Mouse (Mus musculus): Measurements from ENCODE around the gene Cmc4. TPM values are rescaled to one million over a fixed set of nuclear protein-coding genes. Genes with fewer than 3 reads are reported as not detected.

Cmc4 gene
- polyA plus RNA-seq, 1 experiment from 2014 or later = 26.2 TPM

DNA sequence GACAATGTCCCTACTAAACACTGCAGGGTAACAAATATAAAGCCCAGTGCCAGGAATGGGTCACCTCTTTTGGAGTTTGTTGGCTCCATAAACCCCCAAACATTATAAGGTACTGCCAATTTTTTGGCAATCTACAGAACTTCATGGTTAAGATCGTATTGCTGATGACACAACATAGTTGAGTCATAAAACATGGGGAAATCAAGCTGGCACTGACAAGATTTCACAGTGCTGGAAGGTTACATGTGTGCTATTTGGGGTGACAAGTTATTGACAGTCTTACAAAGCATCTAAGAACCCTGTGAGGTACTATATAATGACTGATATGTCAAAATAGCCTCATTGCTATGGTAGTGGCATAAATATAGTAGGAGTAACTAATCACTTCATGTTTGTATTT, 35.2 kb downstream of the Cmc4 start:
- Histone ChIP-seq H3K9ac (replicated peaks; ENCODE audit: low read length) (no peak overlapping the region), H3K4me1 (ENCODE audit: control insufficient read depth, insufficient read depth, low read length) (no peaks in the 10 kb centered on the region), H3K4me2 (ENCODE audit: low read depth, low read length) (no peak overlapping the region), H3K4me3 (ENCODE audit: low read depth, low read length) (no peak overlapping the region), H3K27me3 (ENCODE audit: control insufficient read depth, insufficient read depth, low read length) (no peaks in the 10 kb centered on the region), H3K27ac (replicated peaks; ENCODE audit: low read depth, low read length) (no peak overlapping the region), H3K9me3 (replicated peaks; ENCODE audit: control insufficient read depth, low read length) (no peaks in the 10 kb centered on the region), H3K36me3 (replicated peaks; ENCODE audit: control insufficient read depth, insufficient read depth, low read depth, low read length) (no peaks in the 10 kb centered on the region)
- WGBS = 85% methylated on average over 1 of the region's 1 CpGs
- ATAC-seq (replicated peaks; ENCODE audit: insufficient number of reproducible peaks, low FRiP score, low TSS enrichment, low read depth) = no peak
- no peak for DNase-seq (ENCODE audit: low spot score)

DNA sequence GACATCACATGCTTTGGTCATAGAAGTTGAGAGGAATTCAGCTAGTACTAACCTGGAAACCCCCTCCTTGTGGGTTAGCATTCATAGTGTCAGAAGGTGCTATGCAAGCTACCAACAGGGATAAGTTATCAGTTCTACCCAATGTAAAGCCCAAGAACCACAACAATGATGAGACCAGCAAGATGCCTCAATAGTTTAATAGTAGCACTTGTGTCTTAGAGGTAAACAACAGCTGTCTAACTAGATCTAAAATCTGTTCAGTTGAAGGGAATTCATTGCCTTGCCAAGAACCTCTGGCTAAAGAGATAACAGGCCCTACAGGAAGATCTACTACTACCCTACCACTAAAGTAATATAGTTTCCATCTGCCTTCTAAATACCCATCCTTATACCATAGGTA, 39.6 kb downstream of the Cmc4 start:
- DNase-seq (ENCODE audit: low spot score) = no peak
- ATAC-seq (replicated peaks; ENCODE audit: insufficient number of reproducible peaks, low FRiP score, low TSS enrichment, low read depth) = no peak
- Histone ChIP-seq H3K9ac (replicated peaks; ENCODE audit: low read length) (no peak overlapping the region), H3K4me3 (ENCODE audit: low read depth, low read length) (no peak overlapping the region), H3K36me3 (replicated peaks; ENCODE audit: control insufficient read depth, insufficient read depth, low read depth, low read length) (no peaks in the 10 kb centered on the region), H3K9me3 (replicated peaks; ENCODE audit: control insufficient read depth, low read length) (no peaks in the 10 kb centered on the region), H3K27me3 (ENCODE audit: control insufficient read depth, insufficient read depth, low read length) (no peaks in the 10 kb centered on the region), H3K27ac (replicated peaks; ENCODE audit: low read depth, low read length) (no peak overlapping the region), H3K4me2 (ENCODE audit: low read depth, low read length) (no peak overlapping the region), H3K4me1 (ENCODE audit: control insufficient read depth, insufficient read depth, low read length) (no peaks in the 10 kb centered on the region)

DNA sequence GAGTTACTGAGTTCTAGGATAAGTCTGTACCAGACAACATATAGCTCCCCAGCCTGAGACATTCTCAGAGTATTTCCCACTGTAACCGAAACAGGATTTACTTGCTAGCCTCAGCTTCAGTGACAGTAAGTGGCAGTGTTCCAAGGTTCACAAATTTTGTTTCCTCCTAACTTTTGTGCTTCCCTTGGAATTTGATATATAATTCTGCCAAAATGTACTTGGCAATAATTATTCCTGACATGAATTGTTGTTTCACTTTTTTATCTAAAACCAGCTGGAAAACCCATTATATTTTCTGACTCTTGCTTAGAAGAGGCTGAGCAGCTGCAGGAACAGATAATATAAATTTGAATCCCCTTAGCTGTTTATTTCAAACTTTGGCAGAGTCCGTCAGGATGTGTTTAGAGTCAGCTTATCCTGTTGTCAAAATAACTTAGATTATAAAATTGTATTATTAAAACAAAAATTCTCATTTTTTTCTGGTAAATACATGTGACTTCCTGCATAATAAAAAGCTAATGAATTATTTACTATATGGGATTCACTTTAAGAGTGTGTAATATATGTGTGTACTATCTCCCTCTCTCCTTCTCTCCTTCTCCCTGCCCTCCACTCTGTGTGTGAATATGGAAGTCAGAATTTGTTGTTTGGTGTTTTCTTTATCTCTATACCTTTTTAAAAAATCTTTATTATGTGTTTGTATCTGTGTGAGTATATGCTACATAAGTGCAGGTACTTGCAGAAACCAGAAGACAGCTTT, 43.5 kb downstream of the Cmc4 start:
- no peaks in the 10 kb centered on the region for H3K27me3 ChIP-seq (ENCODE audit: control insufficient read depth, insufficient read depth, low read length)
- 90% methylated on average over 2 of the region's 2 CpGs for WGBS
- ATAC-seq (replicated peaks; ENCODE audit: insufficient number of reproducible peaks, low FRiP score, low TSS enrichment, low read depth) = no peak
- no peak for DNase-seq (ENCODE audit: low spot score)
- no peaks in the 10 kb centered on the region for H3K36me3 ChIP-seq (replicated peaks; ENCODE audit: control insufficient read depth, insufficient read depth, low read depth, low read length)
- no peaks in the 10 kb centered on the region for H3K4me1 ChIP-seq (ENCODE audit: control insufficient read depth, insufficient read depth, low read length)
- H3K9me3 ChIP-seq (replicated peaks; ENCODE audit: control insufficient read depth, low read length) = no peaks in the 10 kb centered on the region
- no peak overlapping the region for H3K9ac ChIP-seq (replicated peaks; ENCODE audit: low read length)
- no peak overlapping the region for H3K4me2 ChIP-seq (ENCODE audit: low read depth, low read length)
- no peak overlapping the region for H3K27ac ChIP-seq (replicated peaks; ENCODE audit: low read depth, low read length)
- H3K4me3 ChIP-seq (ENCODE audit: low read depth, low read length) = no peak overlapping the region

DNA sequence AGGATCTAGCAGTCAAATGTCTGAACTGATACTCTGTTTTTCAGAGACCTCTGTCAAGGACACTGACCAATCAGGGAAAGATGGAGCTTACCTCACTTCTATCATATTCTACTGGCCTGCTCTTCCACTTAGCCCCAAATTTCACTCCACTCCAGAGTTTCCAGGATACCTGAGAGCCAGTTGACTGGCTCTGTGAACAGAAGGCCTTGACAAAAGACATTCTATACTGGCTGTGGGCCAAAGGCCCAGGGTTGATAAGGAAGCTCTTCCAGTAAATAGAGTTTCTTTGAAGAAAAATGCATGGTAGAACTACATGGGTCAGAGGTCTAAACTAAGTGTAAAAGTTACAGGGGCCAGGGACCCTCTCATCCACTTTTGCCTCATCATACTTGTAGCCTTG, 46.2 kb downstream of the Cmc4 start:
- Histone ChIP-seq H3K27me3 (ENCODE audit: control insufficient read depth, insufficient read depth, low read length) (no peaks in the 10 kb centered on the region), H3K4me1 (ENCODE audit: control insufficient read depth, insufficient read depth, low read length) (no peaks in the 10 kb centered on the region), H3K27ac (replicated peaks; ENCODE audit: low read depth, low read length) (no peak overlapping the region), H3K9me3 (replicated peaks; ENCODE audit: control insufficient read depth, low read length) (no peaks in the 10 kb centered on the region), H3K4me2 (ENCODE audit: low read depth, low read length) (no peak overlapping the region), H3K36me3 (replicated peaks; ENCODE audit: control insufficient read depth, insufficient read depth, low read depth, low read length) (no peaks in the 10 kb centered on the region), H3K4me3 (ENCODE audit: low read depth, low read length) (no peak overlapping the region), H3K9ac (replicated peaks; ENCODE audit: low read length) (no peak overlapping the region)
- ATAC-seq (replicated peaks; ENCODE audit: insufficient number of reproducible peaks, low FRiP score, low TSS enrichment, low read depth) (no peak), DNase-seq (ENCODE audit: low spot score) (no peak)

Other genes with a start within 250 kb of the Cmc4 start
- gene Fundc2, start 34.2 kb downstream of the Cmc4 start, polyA plus RNA-seq (2014; fragmentation: Nextera tagmentation; extraction: Ambion mirVana) = 54.1 and 57.9 TPM in 2 replicates
- gene F8, start 34.0 kb downstream of the Cmc4 start, polyA plus RNA-seq (2014; fragmentation: Nextera tagmentation; extraction: Ambion mirVana) = 0.93 and 1.2 TPM in 2 replicates
- gene Mtcp1, start within 50 bp of the Cmc4 start, polyA plus RNA-seq (2014; fragmentation: Nextera tagmentation; extraction: Ambion mirVana) = 7.1 and 9.4 TPM in 2 replicates
- 73.9 and 75.6 TPM in 2 replicates for gene Brcc3, start within 50 bp of the Cmc4 start, polyA plus RNA-seq (2014; fragmentation: Nextera tagmentation; extraction: Ambion mirVana)
- gene Vbp1, start 97.7 kb upstream of the Cmc4 start, polyA plus RNA-seq (2014; fragmentation: Nextera tagmentation; extraction: Ambion mirVana) = 212 and 232 TPM in 2 replicates
- 8.2 and 8.9 TPM in 2 replicates for gene Rab39b, start 161.6 kb upstream of the Cmc4 start, polyA plus RNA-seq (2014; fragmentation: Nextera tagmentation; extraction: Ambion mirVana)

All from embryonic facial prominence, embryonic 11.5 days (tissue).